Mouse (Mus musculus): ENCODE measurements around the gene Emsy.

GRCm38 (mm10) chr7:98665166-98665565 lies 8.6 kb upstream of the Emsy start:
- TF ChIP-seq CTCF (IDR thresholded peaks at IDR 0.05) (no peak), EP300 (IDR thresholded peaks at IDR 0.05) (no peak)
